Mouse (Mus musculus) myocyte (in vitro differentiated cells): ENCODE results near the gene Gm43302.
"Not testable (repeated sequence)": the region's sequence is repeated elsewhere in the genome, so short reads cannot be mapped to it uniquely, and the experiment has no call there.

Experiments used
- E2F4 ChIP-seq: IDR thresholded peaks from one replicate; pipeline ENCODE4 v1.6.1; 2011; ENCODE audit warnings: mild to moderate bottlenecking, control low read depth, moderate library complexity; ENCODE audit not compliant: insufficient read depth
- MAX ChIP-seq: IDR thresholded peaks from one replicate; pipeline ENCODE4 v1.6.1; 2011; ENCODE audit warnings: low read depth, mild to moderate bottlenecking, control low read depth
- POLR2A ChIP-seq: IDR thresholded peaks from one replicate; pipeline ENCODE4 v1.6.1; 2011; ENCODE audit warnings: low read depth, mild to moderate bottlenecking, control low read depth, moderate library complexity; ENCODE audit not compliant: insufficient read length
- POLR2AphosphoS2 ChIP-seq: IDR thresholded peaks from one replicate; pipeline ENCODE4 v1.6.1; 2011; ENCODE audit warnings: low read depth, control low read depth; ENCODE audit not compliant: insufficient read length
- USF1 ChIP-seq: IDR thresholded peaks from one replicate; pipeline ENCODE4 v1.6.1; 2011; ENCODE audit warnings: low read depth, mild to moderate bottlenecking, control low read depth, moderate library complexity

DNA sequence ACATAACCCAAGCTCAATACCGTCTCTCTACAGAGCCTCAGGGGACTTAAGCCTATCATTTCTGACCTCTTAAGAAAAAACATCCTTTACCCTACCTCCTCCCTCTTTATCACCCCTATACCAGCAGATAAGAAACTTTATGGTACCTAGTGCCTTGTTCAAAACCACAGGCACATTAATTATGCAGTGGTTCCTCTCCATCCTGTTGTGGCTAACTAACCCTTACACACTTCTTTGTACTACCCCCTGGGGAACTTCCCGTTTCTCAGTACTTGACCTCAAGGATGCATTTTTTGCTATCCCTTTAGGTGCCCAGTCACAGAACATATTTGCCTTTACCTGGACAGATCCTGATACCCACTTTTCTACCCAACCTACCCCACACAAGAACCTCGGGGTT, 48.8 kb downstream of the Gm43302 start:
- TF ChIP-seq POLR2A, MAX, E2F4, USF1, POLR2AphosphoS2: not testable (repeated sequence)
